Mouse (Mus musculus) NIH3T3 (cell line): ENCODE results near the gene Zfp770.
"Not testable (repeated sequence)": the region's sequence is repeated elsewhere in the genome, so short reads cannot be mapped to it uniquely, and the experiment has no call there.

ENCODE experiments used
- DNase-seq: peaks from one replicate; pipeline ENCODE4 v3.0.0-alpha.2; 2012; ENCODE audit warnings: low read depth

Zfp770 gene

DNA sequence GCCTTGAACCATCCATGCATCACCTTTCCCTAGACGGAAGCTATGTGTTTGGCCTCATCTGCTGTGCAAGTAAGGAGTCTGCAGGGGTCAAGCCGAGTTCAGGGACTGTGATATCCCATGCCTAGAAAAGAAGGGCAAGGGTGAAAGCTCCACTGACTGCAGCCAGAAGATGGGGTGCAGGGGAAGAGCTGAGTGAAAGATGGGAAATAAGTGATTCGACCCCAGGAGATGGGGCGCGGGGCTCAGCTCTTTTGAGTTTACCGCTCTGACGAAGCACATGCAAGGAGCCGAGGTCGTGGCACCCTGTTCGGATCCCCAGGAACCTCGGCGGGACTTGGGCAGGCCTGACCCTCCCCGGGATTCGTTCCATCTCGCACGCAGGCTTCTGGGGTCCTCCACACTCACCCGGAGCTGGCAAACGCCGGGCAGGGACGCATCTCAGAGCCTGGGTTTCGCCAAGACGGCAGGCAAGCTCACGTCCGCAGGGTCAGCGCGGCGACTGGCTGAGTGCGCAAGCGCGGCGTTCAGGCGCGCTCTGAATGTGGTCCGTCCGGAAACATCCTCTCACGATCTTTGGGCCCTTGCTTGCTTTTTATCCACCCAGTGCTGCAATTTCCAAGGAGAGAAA, at the start of gene Zfp770:
Zfp770 (minus strand) TSS at position 538 of the 628 bp plus-strand sequence.
- DNase-seq, result peak; percentile 94

DNA sequence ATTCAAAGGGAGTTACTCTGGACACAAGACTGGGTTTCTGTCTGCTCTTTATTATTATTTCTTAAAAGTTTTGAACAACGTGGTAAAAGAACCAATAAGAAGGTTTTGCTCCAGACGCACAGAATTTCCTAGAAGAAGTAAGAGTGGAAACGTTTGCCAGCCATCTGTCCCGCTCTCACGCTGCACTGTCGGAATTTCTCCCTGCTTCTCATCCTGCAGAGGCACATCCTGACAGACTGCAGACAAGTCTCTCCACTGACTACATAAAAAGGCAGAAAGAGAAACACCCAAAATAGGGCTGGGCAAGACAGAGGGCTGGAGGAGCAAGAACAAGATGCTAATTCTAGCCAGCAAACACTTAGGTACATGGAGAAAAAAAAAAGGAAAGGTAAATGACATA, 48.2 kb upstream of the Zfp770 start:
- DNase-seq, result no peak

DNA sequence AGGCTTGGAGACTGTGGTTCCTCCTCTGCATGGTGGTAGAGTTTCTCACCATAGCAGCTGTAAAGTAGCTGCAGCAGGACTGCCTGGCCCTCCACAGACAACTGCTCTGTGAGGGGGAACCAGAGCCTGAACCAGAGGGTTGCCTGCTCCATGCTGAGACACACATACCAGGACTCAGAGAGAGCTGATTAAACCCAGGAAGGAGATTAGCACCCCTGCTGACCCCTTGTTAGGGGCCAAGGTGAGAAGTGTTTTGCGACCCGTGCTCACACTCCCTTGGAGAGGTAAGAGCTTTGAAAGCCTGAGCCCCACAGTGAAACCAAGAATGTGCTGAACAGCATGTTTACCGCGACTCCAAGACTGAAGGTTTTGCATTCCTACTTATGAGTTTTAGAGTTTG, 36.4 kb upstream of the Zfp770 start:
- no peak for DNase-seq

DNA sequence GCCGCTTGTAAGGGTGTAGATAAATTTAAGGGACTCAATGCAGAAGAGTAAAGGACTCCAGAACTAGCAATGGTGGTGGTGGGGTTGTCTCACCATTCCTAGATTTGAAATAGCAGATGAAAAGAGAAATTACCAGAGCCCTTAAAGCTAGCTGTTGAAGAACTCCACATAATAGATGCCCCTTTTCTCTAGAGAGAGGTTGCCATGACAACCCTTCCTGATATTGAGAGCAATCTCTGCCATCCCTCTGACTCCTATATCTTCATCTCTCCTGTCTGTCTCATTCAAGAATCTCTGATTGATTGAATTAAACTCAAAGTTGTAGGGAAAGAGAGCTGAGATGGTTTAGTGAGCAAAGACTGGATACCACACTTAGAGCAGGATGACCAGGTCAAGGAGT, 35.3 kb upstream of the Zfp770 start:
- DNase-seq, result no peak

DNA sequence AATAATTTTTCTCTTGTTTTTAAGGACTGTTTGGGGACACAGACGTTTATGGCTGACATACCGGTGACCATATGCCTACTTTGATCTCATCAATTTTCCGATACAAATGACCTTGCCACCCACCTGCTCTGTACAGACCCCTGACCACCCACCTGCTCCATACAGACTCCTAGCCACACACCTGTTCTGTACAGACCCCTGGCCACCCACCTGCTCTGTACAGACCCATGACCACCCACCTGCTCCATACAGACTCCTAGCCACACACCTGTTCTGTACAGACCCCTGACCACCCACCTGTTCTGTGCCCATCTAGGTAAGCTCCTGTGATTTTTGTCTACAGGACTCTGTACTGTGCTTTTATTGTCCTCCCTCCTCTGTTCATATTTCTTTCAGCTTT, 34.3 kb upstream of the Zfp770 start:
- no peak for DNase-seq

DNA sequence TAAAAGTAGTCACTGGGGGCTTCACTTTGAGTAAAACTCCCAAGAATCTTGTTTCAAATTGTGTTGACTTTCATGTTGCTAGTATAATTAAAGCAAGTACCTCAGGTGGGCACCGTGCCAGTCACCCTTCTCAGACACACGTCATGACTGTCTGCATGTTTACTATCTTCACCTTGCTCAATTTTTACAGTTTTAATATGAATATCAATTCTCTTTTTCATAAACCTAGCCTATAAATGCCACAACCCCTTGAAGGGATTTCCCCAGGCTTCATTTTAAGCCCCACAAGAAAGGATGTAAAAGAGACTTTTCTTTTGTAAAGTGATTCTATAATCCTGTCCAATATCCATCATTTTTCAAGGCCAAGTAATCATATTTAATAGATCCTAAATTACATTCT, 30.0 kb upstream of the Zfp770 start:
- DNase-seq, result no peak

DNA sequence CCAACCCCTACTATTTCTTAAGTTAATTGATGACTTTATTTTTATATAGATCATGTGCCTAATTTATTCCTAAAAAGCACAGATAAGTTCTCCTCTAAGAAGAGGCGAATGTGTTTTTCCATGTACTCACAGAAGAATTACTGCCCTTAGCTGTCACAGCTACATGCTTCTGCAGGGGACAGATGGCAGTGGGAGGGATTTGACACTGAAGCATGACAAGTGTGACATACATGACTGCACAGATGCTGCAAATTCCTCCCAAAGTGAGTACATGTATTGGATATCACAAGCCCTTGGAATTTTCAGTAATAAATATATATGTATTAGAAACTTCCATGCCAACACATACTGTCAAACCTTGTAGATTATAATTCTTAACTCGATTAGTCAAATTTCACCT, 27.4 kb upstream of the Zfp770 start:
- no peak for DNase-seq

DNA sequence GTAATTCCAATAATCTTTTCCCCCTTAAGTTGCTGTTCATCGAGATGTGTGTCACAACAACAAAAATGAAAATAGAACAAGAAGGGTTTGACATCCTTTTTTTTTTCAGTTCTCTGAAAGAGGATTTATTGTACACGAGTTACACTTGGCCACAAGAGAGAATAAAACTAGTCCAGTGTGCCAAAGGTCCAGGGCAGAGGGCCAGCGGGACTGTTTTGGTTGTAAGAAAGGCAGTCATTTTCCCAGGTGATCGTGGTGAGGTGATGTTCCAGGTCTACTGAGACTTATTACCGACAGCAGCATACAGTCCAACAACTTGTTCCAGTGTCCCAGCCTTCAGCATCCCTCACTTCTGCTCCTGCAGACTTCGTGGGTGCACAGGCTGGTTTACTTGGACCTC, 3.8 kb upstream of the Zfp770 start:
- DNase-seq, result no peak

DNA sequence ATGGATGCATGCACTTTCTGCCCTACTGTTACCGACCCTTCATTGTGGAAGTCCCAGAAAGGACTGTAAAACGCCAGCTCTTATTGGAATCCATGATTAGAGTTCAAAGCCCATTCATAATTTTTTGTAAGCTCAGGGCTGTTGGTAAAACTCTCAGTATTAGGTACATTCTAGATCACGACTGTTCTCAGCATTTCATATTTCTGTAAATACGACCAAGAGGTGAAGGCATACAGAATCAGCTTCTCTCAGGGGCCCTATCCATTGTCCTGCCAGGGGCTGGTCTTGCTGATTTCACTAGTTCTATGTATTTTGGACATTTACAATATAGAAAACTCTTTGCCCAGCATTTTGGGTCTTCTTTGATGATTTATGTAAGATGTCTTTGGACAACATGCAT, 305 bp upstream of the Zfp770 start:
- DNase-seq, result no peak

DNA sequence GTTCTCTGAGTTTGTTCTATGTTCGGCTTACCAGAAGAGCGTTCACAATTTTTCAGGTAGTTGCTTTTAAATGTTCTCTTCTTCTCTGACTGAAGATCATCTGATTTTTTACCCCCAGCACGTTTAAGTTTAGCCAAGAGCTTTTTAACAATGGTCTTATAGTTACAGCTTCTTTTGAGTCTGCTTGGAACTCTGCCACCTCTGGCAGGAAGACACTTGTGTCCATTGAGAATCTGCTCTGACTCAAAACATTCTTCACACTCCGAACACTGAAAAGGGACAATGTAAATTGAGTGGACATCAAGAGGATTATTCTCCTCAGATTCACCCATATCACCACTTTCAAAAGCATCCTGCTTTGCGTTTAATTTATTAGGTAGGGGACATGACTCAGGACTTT, 4.8 kb downstream of the Zfp770 start:
- DNase-seq, result no peak

DNA sequence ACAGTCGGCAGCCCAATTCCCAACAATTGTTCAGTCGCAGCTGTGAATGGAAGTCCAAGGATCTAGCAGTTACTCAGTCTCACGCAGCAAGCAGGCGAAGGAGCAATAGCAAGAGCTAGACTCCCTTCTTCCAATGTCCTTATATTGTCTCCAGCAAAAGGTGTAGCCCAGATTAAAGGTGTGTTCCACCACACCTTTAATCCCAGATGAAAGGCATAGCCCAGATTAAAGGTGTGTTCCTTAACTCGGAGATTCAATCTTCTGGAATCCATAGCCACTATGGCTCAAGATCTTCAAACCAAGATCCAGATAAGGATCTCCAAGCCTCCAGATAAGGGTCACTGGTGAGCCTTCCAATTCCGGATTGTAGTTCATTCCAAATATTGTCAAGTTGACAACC, 14.3 kb downstream of the Zfp770 start, which contains the start of gene Aqr:
Aqr (minus strand) TSS at position 101 of the 400 bp plus-strand sequence.
- not testable (repeated sequence) for DNase-seq

DNA sequence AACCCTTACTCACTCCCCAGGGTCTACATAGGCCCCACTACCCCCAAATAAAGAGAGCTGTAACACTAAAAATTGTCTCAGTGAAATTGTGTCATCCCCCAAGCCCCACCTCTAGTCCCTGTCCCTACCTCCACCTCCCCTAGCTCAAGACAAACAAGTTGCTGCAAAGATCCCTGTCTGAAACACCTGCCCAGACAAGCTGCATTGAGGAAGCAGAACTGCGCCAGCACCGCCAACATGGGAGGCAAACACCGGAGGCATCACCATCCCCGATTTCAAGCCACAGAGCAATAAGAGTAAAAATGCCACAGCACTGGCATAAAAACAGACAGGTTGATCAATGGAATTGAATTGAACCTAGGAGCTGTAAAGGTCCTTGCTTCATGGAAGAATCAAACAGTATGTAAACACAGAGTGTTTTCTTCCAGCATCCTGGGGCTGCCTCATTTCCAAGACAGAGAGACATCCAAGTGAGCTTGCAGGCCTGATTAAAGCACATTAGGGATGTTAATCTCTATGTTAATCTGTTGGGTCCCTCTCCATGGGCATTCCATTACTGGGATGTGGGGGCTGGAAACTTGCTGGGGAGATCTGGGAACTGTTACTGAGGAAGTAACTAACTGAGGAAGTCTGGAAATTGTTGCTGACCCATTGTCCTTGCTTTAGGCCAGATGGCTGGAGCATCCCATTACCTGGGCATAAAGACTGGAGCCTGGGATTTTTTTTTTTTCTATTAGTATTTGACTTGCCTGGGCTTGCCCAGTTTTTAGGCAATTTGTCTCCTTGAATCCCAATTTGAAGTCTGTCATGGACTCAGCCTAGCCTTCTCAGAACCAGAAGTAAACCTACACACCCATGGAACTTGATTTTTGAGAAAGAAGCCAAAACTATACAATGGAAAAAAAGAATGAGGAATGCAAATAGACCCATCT, 23.2 kb downstream of the Zfp770 start:
- DNase-seq, result no peak

DNA sequence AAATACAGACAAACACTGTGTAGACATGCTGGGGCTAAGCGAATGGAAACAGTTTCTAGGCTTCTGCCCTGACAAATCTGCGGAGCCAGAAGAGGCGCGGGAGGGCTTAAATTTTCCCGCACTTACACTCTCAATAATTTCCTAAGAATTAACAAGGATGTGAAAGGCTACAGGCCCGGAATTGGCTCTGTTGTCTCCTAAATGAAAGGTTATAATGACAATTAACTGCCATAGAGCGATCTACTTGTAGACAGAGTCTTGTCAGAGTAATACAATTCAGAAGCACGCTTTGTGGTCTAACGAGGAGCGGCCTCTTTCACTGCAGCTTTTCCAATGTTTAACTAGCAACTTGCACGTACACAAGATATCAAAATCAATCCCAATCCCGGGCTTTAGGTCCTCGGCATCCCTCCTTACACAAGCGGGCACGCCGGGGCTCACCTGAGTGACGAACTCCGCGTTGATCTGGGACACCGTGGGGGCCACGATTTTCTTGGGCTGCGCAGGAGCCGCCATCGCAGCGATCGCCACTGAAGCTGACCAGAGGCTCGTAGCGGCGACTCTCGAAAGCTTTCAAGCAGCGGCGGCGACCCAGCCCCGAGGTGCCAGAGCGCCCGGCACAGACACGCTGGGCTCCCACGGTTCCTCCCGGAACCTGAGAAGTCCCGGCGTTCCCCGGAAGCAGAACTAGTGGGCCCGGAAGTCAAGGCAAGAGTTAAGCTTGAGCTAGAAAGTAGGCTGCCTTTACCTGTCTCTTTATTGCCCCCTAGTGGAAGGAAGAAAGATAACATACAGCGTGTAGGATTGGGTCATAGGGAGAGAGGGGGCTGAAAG, 26.4 kb downstream of the Zfp770 start:
- DNase-seq, result peak; percentile 89

DNA sequence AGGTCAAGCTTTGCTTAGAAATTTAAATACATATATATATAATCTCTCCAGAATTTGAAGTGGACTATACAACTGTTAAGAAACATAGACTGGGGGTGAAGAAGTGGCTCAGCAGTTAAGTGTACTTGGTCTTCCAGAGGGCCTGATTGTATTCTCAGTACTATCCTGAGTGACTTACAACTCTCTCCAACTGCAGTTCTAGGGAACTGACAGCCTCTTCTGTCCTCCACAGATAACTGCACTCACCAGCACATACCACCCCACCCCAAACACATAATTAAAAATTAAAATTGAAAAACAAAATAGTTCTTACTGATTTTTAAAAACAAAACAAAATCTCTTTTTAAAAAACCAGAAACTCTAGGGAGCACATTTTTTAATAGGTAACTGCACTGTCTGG, 28.0 kb downstream of the Zfp770 start:
- no peak for DNase-seq

DNA sequence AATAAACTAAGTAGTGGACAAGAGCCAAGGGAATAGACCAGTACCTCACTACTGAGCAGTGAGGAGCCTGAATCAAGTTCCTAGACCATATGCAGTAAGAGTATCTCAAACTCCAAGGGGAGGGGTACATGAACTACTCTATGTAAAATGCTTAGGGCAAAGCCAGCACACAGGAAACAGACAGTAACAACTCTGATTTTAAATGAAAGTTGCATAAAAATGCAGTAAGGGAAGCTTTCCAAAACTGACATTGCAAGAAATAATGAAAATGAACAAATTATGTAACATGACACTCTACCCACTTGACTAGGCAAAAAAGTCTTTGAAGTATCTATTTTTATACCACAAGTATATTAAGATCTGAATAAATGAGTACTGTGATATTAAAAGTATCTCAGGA, 33.4 kb downstream of the Zfp770 start:
- no peak for DNase-seq

DNA sequence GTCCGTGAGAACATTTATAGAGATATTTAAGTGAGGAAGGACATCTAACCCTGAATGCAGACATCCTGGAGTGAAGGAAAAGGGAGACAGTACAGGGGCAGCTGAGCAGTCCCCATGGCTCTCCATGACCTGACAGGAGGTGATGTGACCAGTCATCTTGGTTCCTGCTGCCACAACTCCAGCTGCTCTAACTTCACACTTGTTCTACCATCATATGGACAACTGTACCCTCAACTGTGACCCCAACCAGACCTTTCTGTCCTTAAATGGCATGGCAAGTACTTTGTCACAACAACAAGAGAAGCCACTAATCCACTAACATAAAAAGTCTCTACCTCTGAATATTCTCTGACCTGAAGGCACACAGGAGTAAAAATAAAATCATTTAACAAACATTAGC, 39.3 kb downstream of the Zfp770 start:
- DNase-seq, result no peak

DNA sequence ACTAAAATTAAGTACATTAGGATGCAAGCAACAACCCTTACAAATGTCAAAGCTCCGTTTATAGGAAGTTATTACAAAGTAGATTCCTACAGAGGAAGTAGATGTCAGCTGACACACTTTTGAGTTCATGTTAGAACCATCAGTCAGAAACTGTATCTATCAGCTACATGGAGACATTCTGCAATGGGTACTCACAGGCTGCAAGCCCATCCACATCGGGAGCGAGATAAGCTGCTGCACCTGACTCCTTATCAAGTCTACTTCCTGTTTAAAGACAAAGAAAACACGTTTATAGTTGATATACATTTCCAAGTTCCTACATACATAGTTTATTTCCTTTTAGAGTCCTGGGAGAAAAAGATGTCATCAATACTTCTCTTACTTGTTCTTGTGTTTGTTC, 43.9 kb downstream of the Zfp770 start:
- DNase-seq, result no peak

DNA sequence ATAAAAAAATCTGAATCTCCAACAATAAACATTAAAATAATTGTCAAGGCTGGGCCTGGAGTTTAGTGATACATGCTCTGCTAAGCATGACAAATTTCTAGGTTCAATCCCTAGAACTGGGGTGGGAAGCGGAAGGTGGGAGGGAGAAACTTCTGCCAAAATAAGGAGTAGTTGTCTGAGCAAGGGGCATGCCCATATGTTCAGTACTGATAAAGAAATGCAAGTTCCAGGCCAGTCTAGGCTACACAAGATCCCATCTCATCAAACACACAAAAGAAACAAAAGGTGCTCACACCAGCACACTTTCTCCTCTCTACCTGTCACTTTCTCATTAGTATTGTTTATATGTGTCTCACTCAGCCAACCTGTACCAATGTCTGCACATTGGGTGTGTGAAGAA, 44.6 kb downstream of the Zfp770 start:
- no peak for DNase-seq

DNA sequence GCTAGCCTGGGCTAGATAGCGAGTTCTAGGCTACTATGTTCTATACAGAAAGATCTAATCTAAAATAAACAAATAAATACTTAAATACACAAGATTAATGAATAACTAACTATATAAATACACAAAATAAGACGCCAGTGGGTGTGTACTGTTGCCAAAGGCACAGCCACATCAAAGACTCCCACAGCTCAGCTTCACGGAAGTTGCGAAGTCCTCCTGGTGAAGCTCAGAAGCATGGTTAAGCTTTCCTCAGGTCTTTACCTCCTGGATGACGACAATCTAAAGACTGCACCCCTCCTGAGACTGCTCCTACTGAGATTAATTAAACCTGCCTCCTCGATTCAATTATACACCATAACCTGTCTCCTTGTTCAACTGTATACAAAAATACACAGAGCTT, 48.0 kb downstream of the Zfp770 start:
- DNase-seq, result no peak

DNA sequence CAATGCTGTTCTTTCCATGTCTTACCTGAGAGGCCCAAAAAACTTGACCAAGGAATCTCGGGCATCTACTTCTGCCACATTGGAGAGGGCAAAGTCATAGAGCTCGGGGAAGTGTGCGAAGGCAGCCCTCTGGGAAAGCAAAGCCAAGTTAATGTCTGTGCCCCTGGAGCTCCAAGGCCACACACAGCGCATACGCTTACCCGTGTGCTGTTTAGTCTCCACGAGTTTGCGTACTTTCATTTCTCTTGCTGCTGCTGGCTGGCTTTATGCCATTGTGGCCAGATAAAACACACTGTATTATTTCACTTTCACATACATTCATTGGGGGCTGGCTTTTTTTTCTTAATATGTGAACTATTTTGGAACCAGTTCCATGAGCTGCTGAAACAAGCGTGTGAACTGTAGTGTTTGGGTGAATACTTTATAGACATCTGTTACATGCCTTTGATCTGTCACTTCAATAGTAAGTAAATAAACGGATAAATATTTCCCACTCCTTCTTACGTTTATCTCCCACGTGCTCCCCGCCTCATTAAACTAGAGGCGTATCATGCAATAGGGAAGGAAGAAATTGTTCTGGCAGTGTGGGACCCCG, 54.3 kb downstream of the Zfp770 start:
- no peak for DNase-seq

DNA sequence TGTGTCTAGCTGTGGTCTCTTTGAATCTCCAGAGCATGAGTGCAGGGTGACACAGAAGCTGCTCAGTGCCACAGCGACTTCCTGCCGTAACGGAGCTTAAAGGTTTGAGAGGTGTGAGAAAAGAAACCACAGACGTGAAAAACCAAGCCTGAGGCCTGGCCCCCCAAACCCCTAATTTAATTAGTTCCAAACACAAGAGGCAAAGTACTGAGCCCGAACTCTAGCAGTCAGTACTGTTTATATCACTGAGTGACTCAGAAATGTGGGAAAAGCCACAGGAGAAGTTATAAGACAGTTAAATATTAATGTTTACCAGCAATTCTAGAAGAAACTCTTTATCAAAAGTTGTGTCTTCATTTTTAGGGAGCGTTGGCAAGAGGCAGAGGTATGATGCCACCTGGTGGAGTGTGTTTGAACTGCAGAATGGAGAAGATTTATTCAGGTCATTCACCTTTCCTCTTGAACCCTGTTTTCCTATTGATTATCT, 55.9 kb downstream of the Zfp770 start:
- peak; percentile 73 for DNase-seq

DNA sequence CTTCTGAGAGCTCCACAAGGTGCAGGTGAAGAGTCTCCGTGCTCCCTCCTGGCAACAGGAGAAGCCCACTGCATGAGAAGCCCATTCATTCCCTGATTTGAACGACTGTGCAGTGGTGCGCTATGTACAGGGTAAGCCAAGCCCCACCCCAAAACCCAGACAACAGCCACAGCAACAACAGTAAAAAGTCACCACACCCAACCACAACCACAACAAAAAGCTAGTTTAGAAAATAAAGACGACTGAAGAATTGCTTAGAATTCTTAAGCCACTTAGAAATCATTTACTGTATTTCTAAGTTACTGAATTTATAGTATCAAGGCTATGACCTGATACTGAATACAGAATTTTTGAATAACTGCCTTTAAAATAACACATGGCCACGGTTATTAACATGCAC, 56.4 kb downstream of the Zfp770 start:
- no peak for DNase-seq
